Mouse (Mus musculus) liver, postnatal 0 days (tissue): ENCODE data around the gene Ube2q1. TPM values are rescaled to one million over a fixed set of nuclear protein-coding genes. Genes with fewer than 3 reads are reported as not detected.

Experiments
- ATAC-seq: fragments of 200-750 bp; cut with Nextera tagmentation; 2 replicates; pipeline ENCODE4 v1.8.0; 2017; ENCODE audit warnings: mild to moderate bottlenecking, moderate library complexity
- DNase-seq: peaks from one replicate; pipeline ENCODE4 v3.0.0-alpha.2; 2016
- H3K27ac ChIP-seq: fragments of 300-500 bp; sonication (generic); 2 replicates; pipeline ENCODE4 v1.5.1; 2014; ENCODE audit warnings: antibody characterized with exemption, moderate library complexity, mild to moderate bottlenecking, low read depth
- H3K27me3 ChIP-seq: fragments of 300-500 bp; sonication (generic); 2 replicates; pipeline ENCODE4 v1.6.1; 2014; ENCODE audit warnings: low read length, control low read depth, mixed read lengths; ENCODE audit not compliant: insufficient read depth
- H3K36me3 ChIP-seq: fragments of 300-500 bp; sonication (generic); replicated peaks from 2 replicates; pipeline ENCODE4 v1.6.1; 2014; ENCODE audit warnings: mild to moderate bottlenecking, control low read depth, low read length, moderate library complexity, mixed read lengths; ENCODE audit not compliant: insufficient read depth
- H3K4me1 ChIP-seq: fragments of 300-500 bp; sonication (generic); 2 replicates; pipeline ENCODE4 v1.6.1; 2014; ENCODE audit warnings: antibody characterized with exemption, mild to moderate bottlenecking, control low read depth; ENCODE audit not compliant: insufficient read depth
- H3K4me2 ChIP-seq: fragments of 300-500 bp; sonication (generic); 2 replicates; pipeline ENCODE4 v1.6.1; 2014; ENCODE audit warnings: low read depth, mild to moderate bottlenecking, low read length, moderate library complexity, mixed read lengths
- H3K4me3 ChIP-seq: fragments of 300-500 bp; sonication (generic); 2 replicates; pipeline ENCODE4 v1.5.1; 2014; ENCODE audit warnings: low read depth, low read length
- H3K9ac ChIP-seq: fragments of 300-500 bp; sonication (generic); replicated peaks from 2 replicates; pipeline ENCODE4 v1.6.1; 2014; ENCODE audit warnings: mild to moderate bottlenecking, moderate library complexity
- H3K9me3 ChIP-seq: fragments of 300-500 bp; sonication (generic); 2 replicates; pipeline ENCODE4 v1.6.1; 2016; ENCODE audit warnings: mild to moderate bottlenecking, control low read depth, low read length, mixed read lengths
- CTCF ChIP-seq: sonication (generic); IDR thresholded peaks from 2 replicates; pipeline ENCODE4 v1.5.1; 2016; ENCODE audit warnings: antibody characterized with exemption, low read depth
- EP300 ChIP-seq: IDR thresholded peaks from 2 replicates; pipeline ENCODE4 v1.6.1; 2016; ENCODE audit warnings: antibody characterized with exemption, low read depth, mild to moderate bottlenecking
- WGBS: fragments of 180-500 bp; shearing (Covaris S2); extraction: QIAGEN DNeasy Blood & Tissue Kit; methylation state at CpG from one replicate; pipeline ENCODE4 v1.1.7; 2014; ENCODE audit not compliant: insufficient replicate concordance; 5-methylcytosine and 5-hydroxymethylcytosine counted together
- polyA plus RNA-seq: library from polyadenylated mRNA; unstranded; fragments of >200 nt; fragmentation: Nextera tagmentation; extraction: Ambion mirVana; gene quantifications from 2 replicates; pipeline ENCODE4 v1.2.1, GENCODE M21; 2015

Gene Ube2q1
- polyA plus RNA-seq, 1 experiment from 2014 or later = 4.9 TPM

DNA sequence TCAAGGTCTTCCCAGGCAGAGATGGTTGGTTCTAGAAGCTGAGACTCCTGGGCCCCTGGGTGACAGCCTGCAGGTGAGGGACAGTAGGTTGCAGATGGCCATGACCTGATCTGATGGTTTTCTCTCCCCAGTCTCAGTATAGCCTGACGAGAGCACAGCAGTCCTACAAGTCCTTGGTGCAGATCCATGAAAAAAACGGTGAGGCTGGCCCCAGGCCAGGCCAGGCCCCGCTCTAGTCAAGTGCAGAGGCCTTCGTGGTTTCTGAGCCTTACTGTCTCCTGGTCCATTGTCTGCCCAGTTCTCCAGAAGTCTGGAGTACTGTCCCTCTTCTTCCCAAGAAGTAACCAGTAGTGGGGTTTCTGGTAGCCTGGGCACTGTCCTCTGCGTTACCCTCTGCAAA lies 8.2 kb downstream of the Ube2q1 start:
- TF ChIP-seq CTCF (no peak), EP300 (no peak)
- no peak for DNase-seq

DNA sequence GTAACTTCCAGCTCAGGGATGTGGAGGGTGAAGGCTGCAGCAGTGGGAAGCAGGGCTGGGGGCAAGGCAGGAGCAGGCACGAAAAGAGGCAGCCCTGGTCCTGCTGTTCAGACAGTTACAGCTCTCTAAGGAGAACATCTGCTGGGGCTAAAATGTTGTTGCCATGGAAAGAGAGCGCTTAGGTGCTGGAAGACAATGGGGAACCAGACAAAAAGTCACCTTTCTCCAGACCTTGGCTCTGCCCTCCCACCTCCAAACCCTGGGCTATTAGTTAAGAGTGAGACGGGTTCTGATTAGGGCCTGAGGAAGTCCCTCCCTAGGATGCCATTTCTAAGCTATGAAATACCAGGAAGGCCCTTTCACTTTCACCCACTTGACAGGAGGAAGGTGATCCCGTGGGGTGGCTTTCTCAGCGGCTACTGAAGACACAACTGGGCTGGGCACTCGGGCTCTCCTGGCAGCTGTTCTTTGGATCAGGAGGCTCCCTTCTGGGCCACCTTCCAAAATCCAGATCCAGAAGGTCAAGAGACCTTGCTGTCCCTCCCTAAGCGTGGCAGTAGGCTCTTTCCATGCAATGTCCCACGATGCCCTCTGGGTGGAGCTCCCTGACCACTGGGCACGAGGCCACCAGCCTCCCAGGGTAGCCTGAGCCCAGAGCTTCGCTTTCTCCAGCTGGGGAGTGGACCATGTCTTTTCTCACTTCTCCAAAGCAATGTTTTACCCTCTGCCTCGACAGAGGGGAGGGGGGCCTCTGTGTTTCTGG lies 11.8 kb downstream of the Ube2q1 start:
- WGBS = 15% methylated on average over 11 of the region's 11 CpGs
- no peak overlapping the region for H3K4me3 ChIP-seq
- peaks cover 2% of the 10 kb centered on the region; the same call in 1 of the 2 replicates for H3K4me1 ChIP-seq
- TF ChIP-seq EP300 = no peak
- TF ChIP-seq CTCF = peak; percentile 95
- no peaks in the 10 kb centered on the region for H3K27me3 ChIP-seq
- 0 out of 2 replicates have a peak overlapping the region, but pooled peaks have one; percentile 16 for H3K9ac ChIP-seq
- peak; percentile 82 for DNase-seq
- peaks cover 34% of the 10 kb centered on the region for H3K36me3 ChIP-seq
- H3K27ac ChIP-seq = no peak overlapping the region
- no peaks in the 10 kb centered on the region for H3K9me3 ChIP-seq
- ATAC-seq = peak; percentile 84
- H3K4me2 ChIP-seq = peak overlapping the region; percentile 42

More for the DNA sequence above, 8.2 kb downstream of the Ube2q1 start:
- peaks cover 2% of the 10 kb centered on the region; the same call in 1 of the 2 replicates for H3K4me1 ChIP-seq
- H3K4me3 ChIP-seq = no peak overlapping the region
- H3K4me2 ChIP-seq = no peak overlapping the region
- no peak for ATAC-seq
- no peaks in the 10 kb centered on the region for H3K9me3 ChIP-seq
- H3K36me3 ChIP-seq = peaks cover 66% of the 10 kb centered on the region
- no peak overlapping the region for H3K27ac ChIP-seq
- WGBS = 81% methylated on average over 5 of the region's 5 CpGs
- H3K9ac ChIP-seq = no peak overlapping the region
- no peaks in the 10 kb centered on the region for H3K27me3 ChIP-seq

- ATAC-seq = no peak
- H3K9ac ChIP-seq = no peak overlapping the region
- WGBS = 78% methylated on average over 6 of the region's 6 CpGs
- no peak for DNase-seq
- no peak for TF ChIP-seq CTCF
- TF ChIP-seq EP300 = no peak
- peaks cover 2% of the 10 kb centered on the region; the same call in 1 of the 2 replicates for H3K4me1 ChIP-seq
- peaks cover 23% of the 10 kb centered on the region for H3K36me3 ChIP-seq
- no peak overlapping the region for H3K4me2 ChIP-seq
- H3K27me3 ChIP-seq = no peaks in the 10 kb centered on the region
- no peaks in the 10 kb centered on the region for H3K9me3 ChIP-seq
- H3K4me3 ChIP-seq = no peak overlapping the region
- H3K27ac ChIP-seq = no peak overlapping the region
These were observed 12.9 kb downstream of the Ube2q1 start for GRCm38 (mm10) chr3:89786275-89786674.

DNA sequence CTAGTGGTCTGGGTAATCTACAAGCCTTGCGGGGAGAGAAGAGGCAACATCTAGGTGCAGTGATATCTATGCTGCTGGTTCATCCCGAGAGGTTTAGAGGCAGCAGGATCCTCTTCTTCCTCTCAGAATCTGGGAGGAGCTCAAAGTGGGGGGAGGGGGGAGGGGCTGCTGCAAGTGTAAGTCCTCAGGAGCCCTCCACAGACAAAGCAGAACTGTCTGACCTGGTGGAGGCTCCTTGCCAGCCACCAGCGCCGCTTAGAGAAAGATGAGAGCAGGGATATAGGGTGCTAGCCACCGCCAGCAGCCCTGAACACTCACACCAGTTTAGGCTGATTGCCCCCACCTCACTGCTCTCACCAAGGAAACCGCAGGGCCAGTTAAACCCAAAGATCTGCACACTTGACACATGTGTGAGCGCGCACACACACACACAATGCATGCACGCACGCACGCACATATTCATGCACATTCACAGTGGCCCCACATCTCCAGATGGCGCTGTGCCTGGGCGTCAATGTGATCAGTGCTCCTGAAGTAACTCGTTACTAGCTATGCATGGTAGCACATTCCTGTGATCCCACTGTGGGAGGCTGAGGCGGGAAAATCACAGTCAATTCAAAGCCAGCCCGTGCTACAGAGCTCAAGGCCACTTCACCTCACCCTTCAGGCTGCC lies 15.4 kb downstream of the Ube2q1 start:
- 71% methylated on average over 16 of the region's 16 CpGs for WGBS
- no peak overlapping the region for H3K4me2 ChIP-seq
- ATAC-seq (no peak), DNase-seq (no peak)
- 0 out of 2 replicates have a peak, but pooled peaks cover under 1% of the 10 kb centered on the region for H3K36me3 ChIP-seq
- H3K9me3 ChIP-seq = no peaks in the 10 kb centered on the region
- H3K4me3 ChIP-seq = no peak overlapping the region
- peaks cover 2% of the 10 kb centered on the region; the same call in 1 of the 2 replicates for H3K4me1 ChIP-seq
- H3K9ac ChIP-seq = no peak overlapping the region
- no peak overlapping the region for H3K27ac ChIP-seq
- TF ChIP-seq CTCF = 0 out of 2 replicates have a peak, but pooled peaks have one; percentile 15
- no peak for TF ChIP-seq EP300
- no peaks in the 10 kb centered on the region for H3K27me3 ChIP-seq

- 64% methylated on average over 2 of the region's 2 CpGs for WGBS
- no peaks in the 10 kb centered on the region for H3K27me3 ChIP-seq
- no peaks in the 10 kb centered on the region; the same call in 1 of the 2 replicates for H3K4me1 ChIP-seq
- no peaks in the 10 kb centered on the region for H3K36me3 ChIP-seq
- DNase-seq = no peak
- ATAC-seq = no peak
- TF ChIP-seq EP300 (no peak), CTCF (0 out of 2 replicates have a peak, but pooled peaks have one; percentile 20)
- no peak overlapping the region for H3K27ac ChIP-seq
- H3K9ac ChIP-seq = no peak overlapping the region
- H3K4me2 ChIP-seq = no peak overlapping the region
- no peaks in the 10 kb centered on the region for H3K9me3 ChIP-seq
- H3K4me3 ChIP-seq = no peak overlapping the region
These were observed 21.2 kb downstream of the Ube2q1 start for GRCm38 (mm10) chr3:89794616-89795015.

DNA sequence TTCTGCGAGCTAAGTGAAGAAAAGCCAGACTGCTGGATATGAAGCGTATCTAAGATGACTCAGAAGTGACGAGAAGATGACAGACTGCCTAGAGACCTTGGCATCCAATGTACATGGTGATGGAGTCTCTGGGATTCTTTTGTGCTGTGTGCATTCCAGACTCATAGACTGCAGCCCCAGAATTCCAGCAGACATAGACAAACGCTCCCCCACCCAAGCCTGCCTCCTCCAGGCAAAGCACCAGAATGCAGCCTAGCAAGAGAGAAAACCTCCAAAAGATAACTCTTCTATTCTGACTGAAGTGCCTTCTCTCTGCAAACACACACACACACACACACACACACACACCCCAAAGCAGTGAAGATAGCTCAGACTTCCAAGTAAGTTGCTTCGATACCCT lies 22.3 kb downstream of the Ube2q1 start:
- DNase-seq = no peak
- no peaks in the 10 kb centered on the region for H3K36me3 ChIP-seq
- no peak; the same call in 1 of the 2 replicates for ATAC-seq
- no peaks in the 10 kb centered on the region for H3K9me3 ChIP-seq
- H3K4me1 ChIP-seq = no peaks in the 10 kb centered on the region; the same call in 1 of the 2 replicates
- TF ChIP-seq CTCF = peak; percentile 26
- TF ChIP-seq EP300 = no peak
- H3K27me3 ChIP-seq = no peaks in the 10 kb centered on the region
- H3K27ac ChIP-seq = peak overlapping the region; percentile 48; the same call in 1 of the 2 replicates
- WGBS = 58% methylated on average over 5 of the region's 5 CpGs
- no peak overlapping the region for H3K4me2 ChIP-seq
- no peak overlapping the region for H3K9ac ChIP-seq
- H3K4me3 ChIP-seq = no peak overlapping the region
